Mouse (Mus musculus): ENCODE measurements around the gene Vangl1. TPM values are rescaled to one million over a fixed set of nuclear protein-coding genes. Genes with fewer than 3 reads are reported as not detected.

The Vangl1 gene
- polyA plus RNA-seq, 1 experiment from 2014 or later: 22.8 TPM

- WGBS (ENCODE audit: insufficient replicate concordance): 24% methylated on average over 7 of the region's 7 CpGs
- H3K4me3 ChIP-seq (ENCODE audit: low read depth, low read length): peak overlapping the region; percentile 59
- no peaks in the 10 kb centered on the region for H3K36me3 ChIP-seq (replicated peaks; ENCODE audit: insufficient read depth, low read length)
- H3K9me3 ChIP-seq (ENCODE audit: low read length): no peaks in the 10 kb centered on the region
- H3K9ac ChIP-seq (replicated peaks): no peak overlapping the region
- ATAC-seq (no peak), DNase-seq (no peak)
- peak overlapping the region; percentile 76 for H3K4me2 ChIP-seq (ENCODE audit: low read depth, low read length)
- no peak overlapping the region for H3K27ac ChIP-seq (ENCODE audit: low read depth)
- TF ChIP-seq CTCF (IDR thresholded peaks at IDR 0.05; ENCODE audit: low read depth): no peak
- TF ChIP-seq EP300 (IDR thresholded peaks at IDR 0.05; ENCODE audit: low read depth): no peak
- H3K4me1 ChIP-seq (ENCODE audit: insufficient read depth): peaks cover 11% of the 10 kb centered on the region; the same call in 1 of the 2 replicates
- H3K27me3 ChIP-seq (ENCODE audit: insufficient read depth, low read length): peaks cover 45% of the 10 kb centered on the region
Measured at GRCm38 (mm10) chr3:102203131-102203530, 1.4 kb downstream of the Vangl1 start.

DNA sequence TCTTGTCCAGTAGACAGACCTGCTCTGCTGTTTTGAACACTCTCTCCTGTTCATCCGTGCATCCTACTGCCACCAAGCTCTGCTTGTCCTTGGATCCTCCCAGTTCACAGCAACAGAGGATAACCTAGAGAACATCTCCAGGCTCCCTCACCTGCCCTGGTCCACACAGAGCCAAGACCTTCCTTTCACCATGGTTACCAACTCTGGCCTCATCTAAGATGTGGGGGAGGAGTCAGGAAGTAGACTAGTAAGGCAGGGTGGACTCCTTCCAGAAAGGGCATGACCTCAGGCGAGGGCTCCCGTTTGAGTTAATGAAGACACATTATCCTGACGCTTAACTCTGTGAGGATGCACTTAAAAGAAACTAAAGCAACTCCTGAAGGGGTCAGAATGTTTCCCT, 4.5 kb downstream of the Vangl1 start:
- Histone ChIP-seq H3K9me3 (ENCODE audit: low read length) (no peaks in the 10 kb centered on the region), H3K4me2 (ENCODE audit: low read depth, low read length) (no peak overlapping the region), H3K27ac (ENCODE audit: low read depth) (no peak overlapping the region), H3K4me3 (ENCODE audit: low read depth, low read length) (no peak overlapping the region), H3K27me3 (ENCODE audit: insufficient read depth, low read length) (peaks cover 23% of the 10 kb centered on the region), H3K9ac (replicated peaks) (no peak overlapping the region), H3K4me1 (ENCODE audit: insufficient read depth) (peaks cover 8% of the 10 kb centered on the region; the same call in 1 of the 2 replicates), H3K36me3 (replicated peaks; ENCODE audit: insufficient read depth, low read length) (0 out of 2 replicates have a peak, but pooled peaks cover 3% of the 10 kb centered on the region)
- 55% methylated on average over 4 of the region's 4 CpGs for WGBS (ENCODE audit: insufficient replicate concordance)
- DNase-seq (no peak), ATAC-seq (no peak)
- TF ChIP-seq EP300 (IDR thresholded peaks at IDR 0.05; ENCODE audit: low read depth) (no peak), CTCF (IDR thresholded peaks at IDR 0.05; ENCODE audit: low read depth) (no peak)

DNA sequence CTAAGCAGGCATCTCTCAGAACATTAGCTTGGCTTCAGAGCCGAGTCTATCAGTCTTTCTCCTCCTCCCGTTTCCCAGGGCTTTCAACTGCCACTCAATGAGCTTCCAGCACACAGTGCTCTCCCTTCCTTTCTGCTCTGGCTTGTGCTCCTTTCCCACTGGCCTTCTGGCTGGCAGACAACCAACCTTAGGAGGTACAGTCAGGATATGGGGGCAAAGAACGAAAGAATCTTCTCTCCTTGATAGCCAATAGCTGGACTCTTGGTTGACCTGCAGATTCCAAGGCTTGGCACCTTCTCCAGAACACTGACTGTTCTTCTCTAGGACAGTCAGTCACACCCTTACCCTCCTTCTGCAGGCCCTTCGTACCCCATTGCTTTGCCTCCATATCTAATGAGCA, 5.3 kb downstream of the Vangl1 start:
- H3K36me3 ChIP-seq (replicated peaks; ENCODE audit: insufficient read depth, low read length): 0 out of 2 replicates have a peak, but pooled peaks cover 3% of the 10 kb centered on the region
- no peak for TF ChIP-seq EP300 (IDR thresholded peaks at IDR 0.05; ENCODE audit: low read depth)
- no peak for TF ChIP-seq CTCF (IDR thresholded peaks at IDR 0.05; ENCODE audit: low read depth)
- peaks cover 6% of the 10 kb centered on the region; the same call in 1 of the 2 replicates for H3K4me1 ChIP-seq (ENCODE audit: insufficient read depth)
- WGBS (ENCODE audit: insufficient replicate concordance): 57% methylated on average over 4 of the region's 4 CpGs
- H3K4me3 ChIP-seq (ENCODE audit: low read depth, low read length): no peak overlapping the region
- H3K9ac ChIP-seq (replicated peaks): no peak overlapping the region
- H3K4me2 ChIP-seq (ENCODE audit: low read depth, low read length): no peak overlapping the region
- no peak for ATAC-seq
- DNase-seq: no peak
- no peak overlapping the region for H3K27ac ChIP-seq (ENCODE audit: low read depth)
- H3K9me3 ChIP-seq (ENCODE audit: low read length): no peaks in the 10 kb centered on the region
- peaks cover 24% of the 10 kb centered on the region for H3K27me3 ChIP-seq (ENCODE audit: insufficient read depth, low read length)

DNA sequence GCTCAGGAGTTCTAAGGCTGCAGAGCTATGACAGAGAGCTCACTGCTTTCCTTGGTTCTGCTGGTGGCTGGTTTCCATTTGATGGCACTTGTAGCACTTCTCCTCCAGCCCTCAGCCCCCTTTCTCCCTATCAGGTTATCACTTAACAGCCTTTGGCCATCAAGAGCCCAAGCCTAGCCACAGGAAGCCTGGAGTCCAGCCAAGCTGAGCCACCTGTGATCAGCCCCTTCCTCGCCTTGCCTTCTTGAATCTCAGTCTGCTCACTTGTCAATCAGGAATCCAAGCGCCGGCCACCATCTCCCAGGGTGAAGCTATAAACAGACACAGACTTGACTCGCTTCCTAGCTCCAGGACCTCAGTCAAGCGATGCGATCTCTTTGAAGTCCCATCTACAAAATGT, 6.0 kb downstream of the Vangl1 start:
- H3K9ac ChIP-seq (replicated peaks): no peak overlapping the region
- H3K4me2 ChIP-seq (ENCODE audit: low read depth, low read length): no peak overlapping the region
- H3K4me3 ChIP-seq (ENCODE audit: low read depth, low read length): no peak overlapping the region
- DNase-seq (no peak), ATAC-seq (no peak)
- TF ChIP-seq CTCF (IDR thresholded peaks at IDR 0.05; ENCODE audit: low read depth): no peak
- TF ChIP-seq EP300 (IDR thresholded peaks at IDR 0.05; ENCODE audit: low read depth): no peak
- H3K4me1 ChIP-seq (ENCODE audit: insufficient read depth): peaks cover 4% of the 10 kb centered on the region; the same call in 1 of the 2 replicates
- H3K27ac ChIP-seq (ENCODE audit: low read depth): no peak overlapping the region
- H3K27me3 ChIP-seq (ENCODE audit: insufficient read depth, low read length): peaks cover 19% of the 10 kb centered on the region
- WGBS (ENCODE audit: insufficient replicate concordance): 62% methylated on average over 6 of the region's 6 CpGs
- H3K9me3 ChIP-seq (ENCODE audit: low read length): no peaks in the 10 kb centered on the region
- 0 out of 2 replicates have a peak, but pooled peaks cover 3% of the 10 kb centered on the region for H3K36me3 ChIP-seq (replicated peaks; ENCODE audit: insufficient read depth, low read length)

GRCm38 (mm10) chr3:102197746-102198145, 6.7 kb downstream of the Vangl1 start:
- H3K36me3 ChIP-seq (replicated peaks; ENCODE audit: insufficient read depth, low read length): 0 out of 2 replicates have a peak, but pooled peaks cover 3% of the 10 kb centered on the region
- TF ChIP-seq EP300 (IDR thresholded peaks at IDR 0.05; ENCODE audit: low read depth) (no peak), CTCF (IDR thresholded peaks at IDR 0.05; ENCODE audit: low read depth) (no peak)
- no peak for DNase-seq
- 0 out of 2 replicates have a peak, but pooled peaks cover 4% of the 10 kb centered on the region for H3K4me1 ChIP-seq (ENCODE audit: insufficient read depth)
- no peak overlapping the region for H3K4me2 ChIP-seq (ENCODE audit: low read depth, low read length)
- H3K9ac ChIP-seq (replicated peaks): no peak overlapping the region
- H3K27me3 ChIP-seq (ENCODE audit: insufficient read depth, low read length): peaks cover 13% of the 10 kb centered on the region; the same call in 1 of the 2 replicates
- no peak overlapping the region for H3K27ac ChIP-seq (ENCODE audit: low read depth)
- no peak for ATAC-seq
- 35% methylated on average over 5 of the region's 5 CpGs for WGBS (ENCODE audit: insufficient replicate concordance)
- H3K9me3 ChIP-seq (ENCODE audit: low read length): no peaks in the 10 kb centered on the region
- H3K4me3 ChIP-seq (ENCODE audit: low read depth, low read length): no peak overlapping the region

DNA sequence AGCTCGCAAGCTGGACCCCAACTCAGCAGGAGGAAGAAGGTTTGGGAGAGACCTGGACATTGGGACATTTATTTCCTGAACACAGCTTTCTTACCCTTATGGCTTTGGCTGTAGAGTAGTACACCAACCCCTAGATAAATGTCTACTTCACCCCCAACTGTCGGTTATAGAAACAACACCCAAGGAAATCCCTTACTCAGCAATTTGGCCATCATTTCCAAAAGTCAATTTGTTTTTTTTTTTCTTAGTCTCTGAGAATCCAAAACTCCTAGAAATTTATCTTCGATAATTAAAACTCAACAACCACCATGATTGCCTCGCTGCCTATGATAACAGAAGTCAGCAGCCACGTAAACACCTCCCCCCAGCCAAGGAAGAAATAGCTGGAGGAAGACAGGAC, 7.3 kb downstream of the Vangl1 start:
- Histone ChIP-seq H3K9ac (replicated peaks) (no peak overlapping the region), H3K36me3 (replicated peaks; ENCODE audit: insufficient read depth, low read length) (0 out of 2 replicates have a peak, but pooled peaks cover 3% of the 10 kb centered on the region), H3K4me2 (ENCODE audit: low read depth, low read length) (no peak overlapping the region), H3K27ac (ENCODE audit: low read depth) (no peak overlapping the region), H3K27me3 (ENCODE audit: insufficient read depth, low read length) (peaks cover 7% of the 10 kb centered on the region; the same call in 1 of the 2 replicates), H3K4me1 (ENCODE audit: insufficient read depth) (0 out of 2 replicates have a peak, but pooled peaks cover 4% of the 10 kb centered on the region), H3K9me3 (ENCODE audit: low read length) (no peaks in the 10 kb centered on the region), H3K4me3 (ENCODE audit: low read depth, low read length) (no peak overlapping the region)
- no peak for DNase-seq
- TF ChIP-seq EP300 (IDR thresholded peaks at IDR 0.05; ENCODE audit: low read depth): no peak
- no peak for TF ChIP-seq CTCF (IDR thresholded peaks at IDR 0.05; ENCODE audit: low read depth)
- WGBS (ENCODE audit: insufficient replicate concordance): 73% methylated on average over 5 of the region's 5 CpGs
- no peak for ATAC-seq

All from liver, postnatal 0 days (tissue).